Mouse (Mus musculus) bone marrow, adult 2 months (tissue): Measurements from ENCODE around the gene Zc3h7b. TPM values are rescaled to one million over a fixed set of nuclear protein-coding genes. Genes with fewer than 3 reads are reported as not detected.

Experiments
- H3K27ac ChIP-seq: fragments of 200-500 bp; 2 replicates; pipeline ENCODE4 v1.5.1; 2012; ENCODE audit warnings: low read depth, mild to moderate bottlenecking, control low read depth, inconsistent platforms, low read length; ENCODE audit not compliant: control insufficient read depth, poor library complexity, insufficient read depth
- H3K4me1 ChIP-seq: fragments of 200-500 bp; 2 replicates; pipeline ENCODE4 v1.6.1; 2011; ENCODE audit warnings: low read length; ENCODE audit not compliant: control insufficient read depth, insufficient read depth
- H3K4me3 ChIP-seq: fragments of 200-500 bp; replicated peaks from 2 replicates; pipeline ENCODE3; 2011; ENCODE audit warnings: mild to moderate bottlenecking, low read depth, low read length, control low read depth; ENCODE audit not compliant: control insufficient read depth
- CTCF ChIP-seq: fragments of 200-500 bp; IDR thresholded peaks from 2 replicates; pipeline ENCODE4 v1.5.1; 2011; ENCODE audit warnings: low read length, control low read depth; ENCODE audit not compliant: control insufficient read depth, insufficient read depth
- POLR2A ChIP-seq: fragments of 200-500 bp; IDR thresholded peaks from 2 replicates; pipeline ENCODE4 v1.6.1; 2011; ENCODE audit warnings: low read depth, mild to moderate bottlenecking, control low read depth, low read length, borderline replicate concordance; ENCODE audit not compliant: control insufficient read depth
- WGBS: fragments of 180-500 bp; shearing (Covaris S2); methylation state at CpG from one replicate; pipeline ENCODE4 v1.1.7; 2018; 5-methylcytosine and 5-hydroxymethylcytosine counted together
- polyA plus RNA-seq: library from polyadenylated mRNA; stranded (reverse); fragments of >200 nt; gene quantifications from 2 replicates; pipeline ENCODE4 v1.2.4, GENCODE M21; 2011; ENCODE audit warnings: low replicate concordance; ENCODE audit not compliant: missing spikeins, insufficient read depth, insufficient read length

The Zc3h7b gene
- polyA plus RNA-seq, 1 experiment = 16.1 TPM

DNA sequence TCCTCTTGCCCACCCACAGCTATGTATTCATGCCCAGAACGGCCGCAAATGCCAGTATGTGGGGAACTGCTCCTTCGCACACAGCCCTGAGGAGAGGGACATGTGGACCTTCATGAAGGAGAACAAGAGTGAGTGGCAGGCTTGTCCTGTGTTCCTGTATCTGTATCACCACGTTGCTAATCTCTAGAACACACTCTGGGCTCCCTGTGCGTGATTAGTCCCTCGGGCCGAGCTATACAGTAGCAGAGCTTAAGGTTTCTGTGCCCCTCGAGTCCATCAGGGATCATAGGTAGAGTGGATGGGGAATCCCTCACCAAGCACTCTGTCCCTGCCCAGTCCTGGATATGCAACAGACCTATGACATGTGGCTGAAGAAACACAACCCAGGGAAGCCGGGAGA lies 47.6 kb downstream of the Zc3h7b start:
- TF ChIP-seq POLR2A (no peak), CTCF (no peak)
- Histone ChIP-seq H3K4me1 (no peaks in the 10 kb centered on the region), H3K27ac (no peak overlapping the region), H3K4me3 (no peak overlapping the region)
- WGBS = 81% methylated on average over 9 of the region's 9 CpGs

DNA sequence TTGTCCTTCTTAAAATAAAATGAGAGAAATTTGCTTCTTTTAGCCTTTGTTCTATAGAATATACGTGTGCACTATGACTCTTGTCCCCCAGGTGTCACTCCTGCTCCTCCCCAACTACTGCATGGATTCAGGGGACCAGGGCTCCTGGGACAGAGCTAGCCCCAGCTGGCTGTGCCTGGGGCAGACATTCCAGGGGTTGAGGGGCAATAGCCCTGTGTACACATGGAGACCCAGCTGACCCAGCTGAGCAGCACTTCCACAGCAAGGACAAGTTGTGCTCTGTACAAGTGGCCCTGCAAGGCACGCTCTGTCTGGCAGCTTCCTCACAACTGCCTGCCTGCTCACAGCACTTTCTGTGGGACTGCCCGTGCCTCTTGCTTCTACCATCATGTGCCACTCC lies 51.4 kb downstream of the Zc3h7b start:
- Histone ChIP-seq H3K4me1 (no peaks in the 10 kb centered on the region), H3K27ac (no peak overlapping the region), H3K4me3 (no peak overlapping the region)
- peak; percentile 33; the same call in 1 of the 2 replicates for TF ChIP-seq CTCF
- TF ChIP-seq POLR2A = no peak
- 75% methylated on average over 3 of the region's 3 CpGs for WGBS

DNA sequence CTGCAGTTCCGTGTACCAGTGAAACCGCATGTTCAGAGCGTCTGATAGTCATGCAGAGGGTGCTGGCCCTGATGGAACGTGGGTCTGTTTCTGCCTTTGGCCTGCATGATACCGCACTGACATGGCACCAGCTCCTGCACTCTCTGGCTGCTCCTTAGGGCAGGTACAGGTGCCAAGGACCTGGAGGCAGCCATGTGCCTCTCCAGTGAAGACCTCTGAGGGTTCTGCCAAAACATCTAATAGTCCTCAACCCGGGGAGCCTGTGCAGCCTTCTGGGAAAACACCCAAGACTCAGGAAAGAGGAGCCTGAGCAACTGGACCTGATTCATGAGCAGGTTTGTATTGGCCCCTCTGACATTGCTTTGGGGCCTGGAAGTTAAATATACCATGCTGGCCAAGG lies 53.0 kb downstream of the Zc3h7b start:
- Histone ChIP-seq H3K4me3 (no peak overlapping the region), H3K27ac (no peak overlapping the region), H3K4me1 (peaks cover 4% of the 10 kb centered on the region; the same call in 1 of the 2 replicates)
- TF ChIP-seq POLR2A (no peak), CTCF (no peak)
- 92% methylated on average over 6 of the region's 6 CpGs for WGBS

GRCm38 (mm10) chr15:81798421-81798820 lies 53.6 kb downstream of the Zc3h7b start:
- 86% methylated on average over 4 of the region's 4 CpGs for WGBS
- Histone ChIP-seq H3K4me3 (no peak overlapping the region), H3K27ac (no peak overlapping the region), H3K4me1 (peaks cover 6% of the 10 kb centered on the region; the same call in 1 of the 2 replicates)
- TF ChIP-seq CTCF = no peak
- no peak for TF ChIP-seq POLR2A

GRCm38 (mm10) chr15:81800391-81800790 lies 55.5 kb downstream of the Zc3h7b start:
- 85% methylated on average over 3 of the region's 3 CpGs for WGBS
- H3K4me1 ChIP-seq = peaks cover 6% of the 10 kb centered on the region; the same call in 1 of the 2 replicates
- TF ChIP-seq CTCF = no peak
- TF ChIP-seq POLR2A = no peak
- H3K4me3 ChIP-seq = no peak overlapping the region
- no peak overlapping the region for H3K27ac ChIP-seq

GRCm38 (mm10) chr15:81802001-81802890 lies 57.4 kb downstream of the Zc3h7b start, which contains the start of gene Tef:
Gene Tef, plus strand, starts transcription at chr15:81802421.
- H3K27ac ChIP-seq = peak within 1 kb of the TSS; percentile 5; the same call in 1 of the 2 replicates
- H3K4me3 ChIP-seq = peak within 1 kb of the TSS; percentile 43
- peaks cover 6% of the 10 kb centered on the region; the same call in 1 of the 2 replicates for H3K4me1 ChIP-seq
- no peak for TF ChIP-seq CTCF
- 0 out of 2 replicates have a peak, but pooled peaks have one; percentile 50 for TF ChIP-seq POLR2A
- WGBS = 11% methylated on average over 19 of the region's 19 CpGs

DNA sequence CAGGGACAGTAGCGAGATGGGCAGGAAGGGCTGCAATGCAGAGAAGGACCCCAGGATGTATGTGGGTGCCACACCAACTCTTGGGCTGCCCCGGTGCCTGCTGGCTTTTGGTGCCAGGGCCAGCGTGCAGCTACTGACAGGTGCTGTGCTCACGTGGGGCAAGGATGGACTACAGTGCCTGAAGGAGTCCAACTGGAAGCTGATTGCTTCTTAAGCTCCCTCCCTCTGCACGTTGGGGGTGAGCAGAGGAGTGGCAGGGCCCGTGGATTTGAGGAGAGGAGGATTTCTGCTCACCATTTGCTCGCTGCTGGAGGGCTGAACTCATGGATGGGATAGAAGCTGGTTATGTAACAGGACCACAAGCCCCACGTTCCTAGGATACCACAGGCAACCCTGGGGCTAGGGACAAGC lies 58.1 kb downstream of the Zc3h7b start:
- Histone ChIP-seq H3K4me1 (peaks cover 6% of the 10 kb centered on the region; the same call in 1 of the 2 replicates), H3K27ac (0 out of 2 replicates have a peak overlapping the region, but pooled peaks have one; percentile 5), H3K4me3 (peak overlapping the region; percentile 43)
- 8% methylated on average over 8 of the region's 8 CpGs for WGBS
- TF ChIP-seq CTCF = no peak
- no peak for TF ChIP-seq POLR2A

- Histone ChIP-seq H3K4me1 (peaks cover 6% of the 10 kb centered on the region; the same call in 1 of the 2 replicates), H3K27ac (no peak overlapping the region), H3K4me3 (no peak overlapping the region)
- 41% methylated on average over 4 of the region's 4 CpGs for WGBS
- TF ChIP-seq CTCF (no peak), POLR2A (no peak)
Observed at GRCm38 (mm10) chr15:81803425-81803951, 58.6 kb downstream of the Zc3h7b start.
